Mouse (Mus musculus) mouse embryonic stem cell (cell line): ENCODE measurements around the gene Ppm1a.
"Not testable (repeated sequence)": the region's sequence is repeated elsewhere in the genome, so short reads cannot be mapped to it uniquely, and the experiment has no call there.

Source experiments
- in situ Hi-C, 2 experiments: fragments of 300-500 bp; cut with MboI; formaldehyde crosslinking; loops; 1 replicate in 1 of 2; 3 replicates in 1 of 2; pipeline ENCODE4 v1.14.3; 2019 to 2020; ENCODE audit warnings: low sequenced_read_pairs in 2 of 2, low pct_unique_long_range_greater_than_20kb in 1 of 2, mixed read lengths in 1 of 2; ENCODE audit not compliant: unreplicated experiment in 1 of 2

Gene Ppm1a

GRCm38 (mm10) chr12:72759956-72760355 lies 2.7 kb downstream of the Ppm1a start:
- in situ Hi-C loops, result no loop called here

DNA sequence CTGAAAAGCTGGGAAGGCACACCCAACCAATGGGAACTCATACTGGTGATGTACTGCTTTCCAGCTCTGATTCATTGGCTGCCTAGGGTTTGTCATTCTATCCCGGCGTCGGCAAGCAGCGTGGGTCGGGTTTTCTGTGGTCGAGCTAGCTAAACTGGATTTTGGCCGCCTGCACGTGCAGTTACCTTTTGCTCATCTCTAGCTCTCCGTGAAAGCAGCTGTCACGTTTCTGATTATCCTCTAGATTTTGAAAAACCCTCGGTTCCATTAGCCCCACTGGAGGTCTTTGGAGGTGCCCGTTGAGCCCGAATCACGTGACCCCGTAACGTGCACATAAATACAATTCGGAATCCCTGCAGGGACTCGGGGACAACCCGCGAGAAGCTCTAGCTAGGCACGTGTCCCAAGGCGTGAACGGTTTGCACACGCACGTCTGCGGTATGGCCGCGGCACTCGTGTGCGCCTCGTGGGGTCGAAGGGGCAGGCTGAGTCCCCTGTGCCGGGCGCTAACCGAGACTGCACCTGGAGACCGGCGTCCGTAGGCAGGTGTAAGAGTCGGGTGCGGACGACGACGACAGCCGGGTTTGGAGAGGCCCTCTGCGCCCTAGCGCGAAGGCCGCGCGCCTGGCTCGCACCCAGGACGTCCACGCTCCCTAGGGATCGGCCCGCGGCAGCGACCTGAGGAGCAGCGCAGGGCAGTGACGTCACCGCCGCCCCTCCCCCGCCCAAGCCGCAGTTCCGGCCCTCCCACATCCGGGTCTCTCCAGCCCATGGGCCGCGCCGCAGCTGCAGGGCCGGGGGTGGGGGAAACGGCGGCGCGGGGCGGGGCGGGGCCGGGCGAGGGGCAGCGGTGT lies 3.3 kb downstream of the Ppm1a start:
- in situ Hi-C loops, result no loop called here

DNA sequence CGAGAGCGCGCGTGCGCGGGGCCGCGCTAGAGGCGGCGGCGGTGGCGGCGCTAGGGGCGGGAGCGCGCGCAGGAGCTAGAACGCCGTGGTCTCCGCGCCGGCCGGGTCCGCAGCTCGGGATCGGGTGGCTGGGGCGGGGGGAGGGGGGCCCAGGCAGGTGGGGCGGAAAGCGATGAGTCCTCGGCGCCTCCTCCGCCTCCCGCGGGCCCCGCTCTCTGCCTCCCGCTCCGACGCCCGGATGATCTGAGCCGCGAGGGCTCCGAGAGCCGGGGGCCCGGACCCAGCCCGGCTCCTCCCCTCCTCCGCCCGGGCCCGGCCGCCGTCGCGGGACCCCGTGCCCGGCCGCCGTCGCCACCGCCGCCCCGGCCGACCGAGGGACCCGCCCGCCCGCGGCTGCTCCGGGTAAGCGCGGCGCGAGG lies 4.0 kb downstream of the Ppm1a start:
- in situ Hi-C loops, result no loop called here

DNA sequence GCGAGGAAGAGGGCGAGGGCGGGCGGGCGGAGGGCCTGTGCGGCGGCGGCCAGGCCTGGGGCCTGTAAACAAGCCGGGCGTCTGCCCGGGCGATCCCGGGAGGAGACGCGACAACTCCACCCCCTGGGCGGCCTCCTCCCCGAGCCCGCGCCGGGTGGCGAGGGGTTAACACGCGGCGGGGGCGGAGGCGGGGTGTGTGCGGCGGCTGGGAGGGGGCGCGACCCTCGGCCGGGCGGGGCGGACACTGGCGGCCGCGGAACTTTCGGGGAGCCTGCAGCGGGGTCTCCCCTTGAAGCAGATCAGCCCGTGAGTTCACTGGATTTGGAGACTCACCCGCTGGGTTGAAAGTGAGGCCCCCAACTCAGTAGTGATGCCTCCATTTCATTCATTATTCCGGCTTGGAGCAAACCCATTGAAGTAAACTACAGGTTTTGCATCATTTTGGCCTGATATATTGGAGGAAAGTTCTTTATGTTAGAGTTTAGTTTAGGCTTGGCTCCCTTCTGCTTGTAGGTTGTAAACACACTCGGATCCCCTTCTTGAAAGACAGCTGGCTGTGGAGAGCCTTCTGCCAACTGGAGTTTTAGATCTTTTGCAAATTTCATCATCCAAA lies 4.5 kb downstream of the Ppm1a start:
- in situ Hi-C loops, result no loop called here

- in situ Hi-C loops, result no loop called here
Measured at GRCm38 (mm10) chr12:72762502-72762901, 5.2 kb downstream of the Ppm1a start.

DNA sequence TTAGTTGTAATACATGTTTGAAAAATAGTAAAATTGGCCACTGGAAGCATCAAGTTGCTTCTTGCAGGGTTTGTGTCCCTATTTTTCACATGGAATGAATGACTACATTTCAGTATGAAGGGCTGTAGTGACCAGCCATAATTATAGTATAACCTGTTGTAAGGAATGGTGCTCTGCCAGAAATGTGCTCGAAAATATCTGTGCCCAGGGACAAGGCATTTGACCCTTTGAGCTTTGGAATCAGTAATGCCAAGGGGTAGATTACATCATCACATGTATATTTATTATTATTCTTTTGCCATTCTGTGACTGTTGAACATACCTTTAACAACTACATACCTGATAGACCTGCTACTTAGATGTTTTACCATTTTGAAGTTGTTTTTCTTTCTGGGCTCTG lies 5.9 kb downstream of the Ppm1a start:
- in situ Hi-C loops, result no loop called here

DNA sequence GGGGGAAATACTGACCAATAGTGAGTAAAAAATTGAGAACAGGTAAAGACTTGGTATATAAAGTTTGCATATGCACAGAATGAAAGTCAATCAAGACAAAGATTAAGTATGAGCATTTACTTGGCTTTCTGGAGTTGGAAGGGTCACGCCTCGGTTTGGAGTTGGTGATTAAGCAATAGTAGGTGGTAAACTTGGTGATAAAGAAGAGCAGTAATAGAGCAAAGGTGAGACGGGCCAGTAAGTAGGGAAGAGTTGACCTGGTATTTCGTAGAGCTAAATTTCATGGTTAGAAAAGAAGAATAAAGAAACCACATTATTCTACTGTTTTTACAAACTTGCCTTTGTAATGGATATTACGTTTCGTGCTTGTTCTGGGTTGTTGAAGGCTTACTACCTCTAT lies 10.6 kb downstream of the Ppm1a start:
- in situ Hi-C loops, result no loop called here

DNA sequence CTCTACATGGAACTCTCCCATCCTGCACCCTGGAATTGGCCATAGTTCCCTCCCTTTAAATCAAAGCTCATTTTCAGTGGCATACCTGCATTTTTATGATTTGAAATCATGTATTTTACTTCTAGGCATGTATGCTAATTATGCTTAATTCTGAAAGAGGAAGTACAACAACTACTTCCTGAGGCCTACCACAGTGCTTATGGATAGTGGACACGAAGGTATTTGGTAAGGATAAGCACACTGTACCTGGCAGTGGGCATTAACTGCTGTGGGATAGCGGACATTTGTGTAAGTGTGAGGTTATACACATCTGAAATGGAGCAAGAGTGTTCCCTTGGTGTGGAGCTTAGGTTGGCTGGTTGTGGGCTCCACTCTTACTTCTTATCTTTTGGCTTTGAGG lies 11.0 kb downstream of the Ppm1a start:
- in situ Hi-C loops, result no loop called here

GRCm38 (mm10) chr12:72769546-72770230 lies 12.4 kb downstream of the Ppm1a start:
- in situ Hi-C loops, result no loop called here

- in situ Hi-C loops, result no loop called here
Measured at GRCm38 (mm10) chr12:72771153-72771552, 13.9 kb downstream of the Ppm1a start.

DNA sequence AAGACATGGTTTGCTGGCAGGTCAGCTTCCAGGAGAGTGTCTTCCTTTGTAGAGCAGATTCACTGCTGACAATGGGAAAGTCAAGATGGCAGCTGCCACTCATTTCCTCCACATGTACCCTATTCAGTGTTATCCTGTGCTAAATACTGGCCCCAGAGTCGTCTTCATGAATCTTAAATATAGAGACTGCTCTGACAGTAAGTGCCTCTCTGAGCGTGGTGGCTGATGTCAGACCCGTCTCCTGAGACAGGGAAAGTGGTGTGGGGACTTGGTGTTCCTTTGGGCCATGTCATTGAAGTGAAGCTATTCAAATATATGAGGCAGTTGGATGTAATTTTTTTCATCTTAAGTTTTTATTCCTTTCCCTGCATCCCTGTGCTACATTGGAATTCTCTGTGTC lies 14.5 kb downstream of the Ppm1a start:
- in situ Hi-C loops, result no loop called here

- in situ Hi-C loops, result no loop called here
Measured at GRCm38 (mm10) chr12:72773921-72774320, 16.7 kb downstream of the Ppm1a start.

GRCm38 (mm10) chr12:72777244-72777643 lies 20.0 kb downstream of the Ppm1a start:
- in situ Hi-C loops, result no loop called here

DNA sequence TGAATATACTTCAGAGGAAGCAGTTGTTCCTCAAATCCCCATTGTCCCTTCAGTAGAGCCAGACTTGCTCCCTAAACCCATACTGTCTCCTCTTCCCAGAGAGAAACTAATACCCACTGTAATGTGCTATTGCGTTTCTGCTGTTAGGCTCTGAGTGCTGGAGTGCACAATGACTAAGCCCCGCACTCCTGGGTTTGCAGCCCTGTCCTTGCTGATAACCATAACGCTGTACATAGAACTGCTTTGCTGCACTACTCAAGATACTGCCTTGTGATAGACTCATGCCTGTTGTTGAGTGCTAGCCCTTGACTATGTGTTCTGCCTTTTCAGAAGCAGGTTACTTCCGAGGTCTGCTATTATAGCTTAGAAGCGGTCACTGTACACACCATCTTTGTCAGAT lies 22.9 kb downstream of the Ppm1a start:
- in situ Hi-C loops, result no loop called here

- in situ Hi-C loops, result not testable (repeated sequence)
Measured at GRCm38 (mm10) chr12:72782786-72783185, 25.5 kb downstream of the Ppm1a start.

GRCm38 (mm10) chr12:72785183-72785930 lies 28.1 kb downstream of the Ppm1a start:
- in situ Hi-C loops, result no loop called here

- in situ Hi-C loops, result no loop called here
Measured at GRCm38 (mm10) chr12:72786551-72786950, 29.3 kb downstream of the Ppm1a start.

DNA sequence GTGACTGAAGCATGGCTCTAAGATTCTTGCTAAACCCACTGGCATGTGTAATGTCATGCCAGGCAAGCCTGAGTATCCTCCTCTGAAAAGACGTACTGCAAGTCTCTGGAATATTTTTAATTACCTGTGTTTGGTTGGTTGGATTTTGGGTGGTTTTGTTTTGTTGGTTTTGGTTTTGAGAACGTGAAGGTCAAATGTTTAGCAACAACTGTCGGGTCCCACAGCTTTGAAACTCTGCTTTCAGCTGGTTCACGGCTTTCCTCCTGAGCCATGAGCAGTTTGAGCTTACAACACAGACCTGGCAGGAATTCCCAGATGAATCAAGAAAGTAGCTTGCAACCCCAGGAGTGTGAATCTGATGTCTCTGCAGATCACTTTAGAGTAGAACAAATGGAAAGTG lies 29.7 kb downstream of the Ppm1a start:
- in situ Hi-C loops, result no loop called here

DNA sequence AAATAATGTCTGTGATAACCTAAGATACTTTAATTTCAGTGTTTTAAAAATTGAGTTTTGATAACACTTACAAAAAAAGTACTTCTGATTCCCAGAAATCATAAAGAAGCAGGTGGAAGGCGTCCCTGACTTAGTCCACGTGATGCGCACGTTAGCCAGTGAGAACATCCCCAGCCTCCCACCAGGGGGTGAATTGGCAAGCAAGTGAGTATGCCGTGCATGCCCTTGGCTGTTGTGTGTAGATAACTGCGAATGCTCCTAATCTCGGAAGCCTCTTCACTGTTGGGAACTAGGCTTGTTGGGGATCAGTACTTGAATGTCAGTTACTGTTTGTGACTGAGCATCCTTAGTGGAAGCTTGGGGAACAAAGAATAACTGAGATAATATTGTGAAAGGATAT lies 33.3 kb downstream of the Ppm1a start:
- in situ Hi-C loops, result no loop called here
